Mouse (Mus musculus): ENCODE data around the gene Mapk8.
"Not testable (repeated sequence)": the region's sequence is repeated elsewhere in the genome, so short reads cannot be mapped to it uniquely, and the experiment has no call there.

Mapk8 gene

DNA sequence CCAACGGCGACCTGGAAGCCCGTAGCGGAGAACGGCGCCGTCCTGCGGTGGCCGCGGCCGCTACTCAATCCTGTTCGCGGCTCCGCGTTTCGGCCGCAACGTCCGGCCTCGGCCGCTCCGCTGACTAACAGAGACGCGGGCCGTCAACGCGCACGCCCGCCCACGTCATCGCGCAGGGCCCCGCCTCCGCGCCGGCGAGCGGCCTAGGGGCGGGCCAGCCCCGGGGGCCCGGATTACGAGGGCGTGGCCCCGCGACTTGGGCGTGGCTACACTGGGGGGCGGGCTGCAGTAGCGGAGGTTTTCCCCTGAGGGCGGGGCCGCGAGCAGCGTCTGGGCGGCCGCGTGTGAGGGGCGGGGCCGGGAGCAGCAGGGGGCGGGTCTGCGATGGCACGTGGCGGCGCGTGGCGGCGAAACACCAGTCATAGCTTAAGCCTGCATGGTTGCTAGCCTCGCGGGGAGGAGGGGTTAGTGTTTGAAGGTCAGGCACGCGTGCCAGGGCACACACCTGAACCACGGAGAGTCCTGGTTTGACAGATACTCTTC, at the start of gene Mapk8:
TSS of gene Mapk8 (minus strand) at position 132 of the 543 bp plus-strand sequence.
- peak; percentile 91 for DNase-seq (ENCODE audit: low read depth, low spot score)

DNA sequence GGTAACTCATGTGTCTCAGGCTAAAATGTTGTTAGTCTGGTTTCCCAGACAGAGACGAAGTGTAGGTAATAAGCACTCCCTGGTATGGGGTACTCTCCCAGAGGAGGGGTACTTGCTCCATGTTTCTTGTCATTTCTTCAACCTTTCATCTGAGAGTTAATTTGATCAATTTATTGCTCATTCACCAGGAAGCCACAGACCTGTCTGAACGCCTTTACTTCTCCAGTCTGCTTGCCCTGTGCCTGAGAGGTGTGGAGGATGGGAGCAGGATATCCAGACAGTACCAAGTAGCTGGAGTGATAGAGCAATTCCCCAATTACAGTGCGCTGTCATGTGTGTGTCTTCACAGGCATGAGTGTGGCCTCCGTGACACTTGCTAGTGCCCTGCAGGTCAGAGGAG, 48.3 kb upstream of the Mapk8 start:
- DNase-seq (ENCODE audit: low read depth, low spot score): no peak

DNA sequence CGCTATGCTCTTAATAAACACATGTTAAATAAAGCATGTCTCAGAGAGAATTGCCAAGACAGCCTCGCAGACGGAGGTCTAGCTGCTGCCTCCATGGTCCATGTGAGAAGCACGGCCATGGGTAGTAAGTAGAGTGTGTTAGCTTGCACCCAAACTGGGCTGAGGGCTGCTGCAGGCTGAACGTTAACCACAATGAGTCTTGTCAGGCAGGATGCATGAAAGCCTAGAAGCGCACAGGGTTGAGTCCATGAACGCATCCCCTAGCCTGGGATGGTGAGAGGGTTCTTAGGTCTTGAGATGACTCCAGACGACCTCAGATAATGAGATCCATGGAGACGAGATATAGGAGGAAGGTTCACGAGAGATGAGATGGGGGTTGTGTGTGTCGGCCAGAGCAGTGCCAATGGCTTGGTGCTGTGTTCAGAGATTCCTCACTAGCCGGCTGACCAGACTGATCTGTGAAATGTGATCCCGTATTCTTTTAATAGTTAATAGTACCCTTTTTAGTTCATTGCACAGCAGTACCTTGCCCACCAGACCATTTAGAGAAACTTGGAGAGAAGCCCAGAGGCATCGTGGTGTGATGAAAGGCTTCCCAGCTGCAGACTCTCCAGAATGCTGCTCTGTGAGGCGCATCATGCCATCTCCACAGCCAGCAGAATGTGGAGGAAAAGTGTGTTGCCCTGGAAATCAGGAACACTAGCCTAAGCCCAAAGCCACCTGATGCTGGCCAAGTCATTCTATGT, 41.0 kb upstream of the Mapk8 start:
- DNase-seq (ENCODE audit: low read depth, low spot score): no peak

DNA sequence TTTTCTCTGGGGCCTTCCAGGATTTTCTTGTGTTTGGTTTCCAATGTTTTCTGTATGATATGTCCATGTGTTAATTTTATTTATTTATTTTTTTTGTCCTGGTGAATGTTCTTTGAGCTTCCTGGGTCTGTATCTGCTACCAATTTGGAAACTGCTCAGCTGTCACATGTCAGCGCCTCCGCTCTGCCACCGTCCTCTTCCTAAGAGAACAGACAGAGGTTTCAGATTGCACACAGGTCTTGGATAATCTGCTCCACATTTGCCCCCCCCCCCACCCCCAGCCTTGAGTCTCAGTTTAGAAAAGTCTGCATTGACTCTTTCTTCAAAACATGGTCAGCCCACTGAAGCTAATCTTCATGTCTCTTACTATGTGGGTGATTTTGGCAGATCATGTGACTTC, 35.0 kb upstream of the Mapk8 start:
- no peak for DNase-seq (ENCODE audit: low read depth, low spot score)

DNA sequence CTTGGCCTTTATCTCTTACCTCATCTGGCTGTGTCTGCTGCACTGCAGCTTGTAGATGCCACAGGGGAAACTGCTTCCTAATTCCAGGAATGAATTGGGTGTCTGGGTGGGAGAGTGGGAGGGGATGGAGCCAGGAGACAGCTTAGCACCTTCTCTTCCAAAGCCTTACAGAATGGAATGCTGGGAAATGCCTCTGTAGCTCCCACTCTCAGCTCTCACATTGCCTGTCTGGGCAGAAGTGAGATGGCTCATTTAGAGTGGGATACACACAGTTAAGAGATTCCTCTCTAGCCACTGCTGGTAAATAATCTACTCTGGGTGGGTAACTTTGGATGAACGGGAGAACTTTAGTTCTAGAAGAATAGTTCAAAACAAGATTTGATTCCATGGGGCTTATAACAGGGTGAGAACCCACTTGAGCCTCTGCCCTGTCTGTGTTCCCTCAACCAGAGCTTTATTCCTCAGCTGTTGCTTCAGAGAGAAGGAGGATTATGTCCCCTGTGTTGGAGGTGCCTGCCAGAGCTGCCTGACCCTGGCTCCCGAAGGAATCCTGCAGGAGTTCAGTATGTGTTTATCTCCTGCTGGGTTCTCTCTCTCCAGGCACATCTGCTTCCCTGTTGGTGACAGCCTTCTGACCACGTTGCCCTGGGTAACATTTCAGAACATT, 29.3 kb upstream of the Mapk8 start:
- DNase-seq (ENCODE audit: low read depth, low spot score): no peak

DNA sequence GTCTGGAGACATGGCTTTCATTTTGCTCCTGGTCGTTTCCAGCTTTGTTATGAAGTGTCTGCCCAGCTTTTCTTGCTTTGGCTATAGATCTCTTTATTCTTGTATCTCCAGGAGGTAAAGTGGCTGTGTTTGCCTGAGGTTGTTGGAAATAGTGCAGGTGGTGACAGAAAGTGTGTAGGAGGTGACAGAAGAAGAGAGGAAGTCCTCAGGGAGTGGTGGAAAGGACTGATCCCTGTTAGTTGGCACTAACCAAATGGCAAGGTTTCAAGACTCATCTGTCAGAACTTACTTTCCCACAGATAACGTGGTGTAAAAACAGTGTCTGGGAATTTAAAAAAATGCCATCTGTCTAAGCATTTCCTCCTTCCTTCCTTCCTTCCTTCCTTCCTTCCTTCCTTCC, 27.5 kb upstream of the Mapk8 start:
- no peak for DNase-seq (ENCODE audit: low read depth, low spot score)

DNA sequence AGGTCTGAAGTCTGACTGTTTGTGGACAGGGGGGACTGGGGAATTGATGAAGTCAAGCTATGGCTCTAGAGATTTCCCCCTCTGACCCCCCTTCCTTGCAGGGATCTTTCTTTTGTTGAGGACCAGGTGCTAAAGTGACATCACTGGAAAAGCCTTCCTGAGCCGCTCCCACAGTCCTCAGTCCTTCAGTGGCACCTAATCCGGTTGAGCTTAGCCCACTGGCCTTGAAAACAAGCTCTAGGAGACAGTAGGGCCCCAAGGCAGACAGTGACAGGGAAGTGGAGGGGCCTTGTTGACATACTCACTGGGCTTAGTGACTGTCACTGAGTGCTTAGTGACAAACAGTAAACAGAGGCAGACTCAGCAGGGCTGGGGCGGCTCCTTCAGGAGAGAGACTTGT, 24.4 kb upstream of the Mapk8 start, which contains the start of gene Frmpd2:
TSS of gene Frmpd2 (plus strand) at position 366 of the 400 bp plus-strand sequence.
- no peak for DNase-seq (ENCODE audit: low read depth, low spot score)

- DNase-seq (ENCODE audit: low read depth, low spot score): no peak
Observed at GRCm38 (mm10) chr14:33467766-33468165, 20.8 kb upstream of the Mapk8 start.

- no peak for DNase-seq (ENCODE audit: low read depth, low spot score)
Observed at GRCm38 (mm10) chr14:33463658-33464057, 16.7 kb upstream of the Mapk8 start.

GRCm38 (mm10) chr14:33450331-33450730, 3.4 kb upstream of the Mapk8 start:
- DNase-seq (ENCODE audit: low read depth, low spot score): no peak

GRCm38 (mm10) chr14:33449296-33449840, 2.4 kb upstream of the Mapk8 start:
- no peak for DNase-seq (ENCODE audit: low read depth, low spot score)

- DNase-seq (ENCODE audit: low read depth, low spot score): no peak
Observed at GRCm38 (mm10) chr14:33448276-33448675, 1.3 kb upstream of the Mapk8 start.

DNA sequence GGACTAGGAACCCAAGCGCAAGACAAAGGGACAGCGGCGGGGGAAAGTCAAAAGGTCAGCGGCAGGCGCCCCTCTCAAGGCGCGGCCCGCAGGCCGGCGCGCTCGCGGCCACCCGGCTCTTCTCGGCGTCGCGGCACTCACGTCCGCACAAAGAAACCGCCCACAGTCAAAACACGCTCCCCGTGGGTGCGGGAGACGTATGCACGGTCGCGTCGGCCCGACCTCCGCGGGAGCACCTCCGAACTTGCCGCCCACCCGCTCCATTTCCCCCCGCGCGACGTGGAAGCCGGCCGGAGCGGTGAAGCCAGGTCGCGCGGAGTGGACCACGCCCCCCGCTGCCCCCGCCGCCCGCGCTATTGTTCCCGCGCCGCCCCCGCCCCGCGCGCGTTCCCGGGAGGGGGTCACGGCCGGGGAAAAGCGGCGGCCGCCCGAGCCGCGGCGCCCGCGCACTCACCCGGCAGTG, 366 bp downstream of the Mapk8 start:
- peak; percentile 14 for DNase-seq (ENCODE audit: low read depth, low spot score)

- no peak for DNase-seq (ENCODE audit: low read depth, low spot score)
Observed at GRCm38 (mm10) chr14:33445962-33446361, 996 bp downstream of the Mapk8 start.

- DNase-seq (ENCODE audit: low read depth, low spot score): no peak
Observed at GRCm38 (mm10) chr14:33443780-33444179, 3.2 kb downstream of the Mapk8 start.

GRCm38 (mm10) chr14:33432485-33432884, 14.5 kb downstream of the Mapk8 start:
- not testable (repeated sequence) for DNase-seq (ENCODE audit: low read depth, low spot score)

DNA sequence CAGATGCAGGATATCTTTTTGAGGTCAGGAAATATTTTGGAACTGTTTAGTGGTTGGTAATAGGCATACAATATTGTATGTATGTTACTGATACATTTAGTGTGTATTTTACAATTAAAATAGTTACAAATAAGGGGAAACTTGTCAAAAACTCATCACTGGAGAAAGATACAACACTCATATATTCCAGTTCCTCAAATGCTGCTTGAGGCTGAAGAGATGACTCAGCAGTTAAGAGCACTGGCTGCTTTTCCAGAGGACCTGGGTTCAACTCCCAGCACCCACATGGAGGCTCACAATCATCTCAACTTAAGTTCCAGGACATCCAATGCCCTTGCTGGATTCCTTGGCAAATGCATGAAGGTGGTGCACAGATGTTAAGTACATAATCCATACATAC, 22.8 kb downstream of the Mapk8 start:
- no peak for DNase-seq (ENCODE audit: low read depth, low spot score)

- no peak for DNase-seq (ENCODE audit: low read depth, low spot score)
Observed at GRCm38 (mm10) chr14:33423003-33423402, 24.0 kb downstream of the Mapk8 start.

DNA sequence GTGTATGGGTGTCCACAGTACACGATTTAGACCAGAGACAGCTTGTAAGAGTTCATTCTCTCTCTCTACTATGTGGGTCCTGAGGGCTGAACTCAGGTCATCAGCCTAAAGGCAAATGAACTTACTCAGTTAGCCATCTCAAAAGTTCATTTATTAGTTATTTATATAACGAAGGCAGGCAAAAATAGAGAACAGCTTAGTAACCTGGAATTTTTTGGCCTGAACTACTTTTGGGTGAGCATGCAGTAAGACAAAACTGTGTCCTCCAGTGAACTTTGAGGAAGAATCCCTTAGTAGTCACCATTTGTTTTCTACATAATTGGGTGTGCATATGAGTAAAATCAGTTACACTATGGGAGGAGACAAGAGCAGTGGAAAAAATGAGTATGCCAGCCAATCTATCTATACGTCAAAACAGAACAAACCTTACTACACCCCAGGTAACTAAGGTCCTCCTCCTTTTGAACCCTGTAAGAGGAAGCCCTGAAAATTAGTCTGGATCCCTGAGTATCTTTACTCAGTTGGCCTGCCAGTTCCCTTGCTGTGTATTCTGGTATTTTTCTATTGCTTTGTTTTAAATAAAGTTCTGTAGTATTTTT, 28.5 kb downstream of the Mapk8 start:
- no peak for DNase-seq (ENCODE audit: low read depth, low spot score)

DNA sequence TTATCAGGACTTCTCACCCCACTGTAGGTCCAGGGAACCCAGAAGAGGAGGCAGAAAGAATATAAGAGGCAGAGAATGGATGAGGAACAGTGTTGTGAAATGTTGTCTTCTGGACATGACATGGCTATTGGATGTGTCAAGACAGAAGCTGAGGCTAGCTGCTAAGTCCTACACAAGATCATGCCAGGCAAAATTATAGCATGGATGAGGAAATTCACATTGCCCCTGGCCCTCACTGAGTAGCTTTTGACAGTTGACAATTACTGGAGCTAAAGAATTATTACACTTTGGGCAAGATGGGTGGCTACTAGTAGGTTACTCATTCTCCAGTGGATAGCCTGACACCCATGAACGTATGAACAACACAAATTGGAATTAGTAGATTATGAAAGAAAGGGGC, 31.2 kb downstream of the Mapk8 start:
- DNase-seq (ENCODE audit: low read depth, low spot score): no peak

GRCm38 (mm10) chr14:33402331-33402730, 44.6 kb downstream of the Mapk8 start:
- DNase-seq (ENCODE audit: low read depth, low spot score): peak; percentile 62

DNA sequence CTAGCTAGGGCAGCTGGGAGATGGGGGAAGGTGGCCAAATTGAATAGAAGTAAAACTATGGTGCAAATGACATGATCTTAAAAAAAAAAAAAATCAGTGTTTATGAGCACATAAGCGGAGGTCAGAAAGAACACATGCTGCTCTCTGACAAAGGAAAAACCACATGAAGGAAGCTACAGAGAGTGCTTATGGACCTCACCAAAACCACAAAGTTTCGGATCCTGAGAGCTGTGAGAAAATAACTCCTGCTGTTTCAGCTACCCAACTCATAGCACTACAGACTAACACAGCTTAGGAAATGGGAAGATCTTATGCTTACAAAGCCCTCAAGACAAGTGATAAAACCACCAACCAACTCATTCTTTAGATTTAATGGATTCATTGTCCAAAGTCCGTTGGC, 46.9 kb downstream of the Mapk8 start:
- no peak for DNase-seq (ENCODE audit: low read depth, low spot score)

Measured in ES-CJ7 (cell line).